Mouse (Mus musculus) cerebellum, postnatal 10 days (tissue): ENCODE results near the gene Gm20388.

ENCODE experiments used
- DNase-seq, 2 experiments: peaks; one replicate each; pipeline ENCODE4 v3.0.0; 2021; ENCODE audit warnings: mixed read lengths in 2 of 2

Gm20388 gene

DNA sequence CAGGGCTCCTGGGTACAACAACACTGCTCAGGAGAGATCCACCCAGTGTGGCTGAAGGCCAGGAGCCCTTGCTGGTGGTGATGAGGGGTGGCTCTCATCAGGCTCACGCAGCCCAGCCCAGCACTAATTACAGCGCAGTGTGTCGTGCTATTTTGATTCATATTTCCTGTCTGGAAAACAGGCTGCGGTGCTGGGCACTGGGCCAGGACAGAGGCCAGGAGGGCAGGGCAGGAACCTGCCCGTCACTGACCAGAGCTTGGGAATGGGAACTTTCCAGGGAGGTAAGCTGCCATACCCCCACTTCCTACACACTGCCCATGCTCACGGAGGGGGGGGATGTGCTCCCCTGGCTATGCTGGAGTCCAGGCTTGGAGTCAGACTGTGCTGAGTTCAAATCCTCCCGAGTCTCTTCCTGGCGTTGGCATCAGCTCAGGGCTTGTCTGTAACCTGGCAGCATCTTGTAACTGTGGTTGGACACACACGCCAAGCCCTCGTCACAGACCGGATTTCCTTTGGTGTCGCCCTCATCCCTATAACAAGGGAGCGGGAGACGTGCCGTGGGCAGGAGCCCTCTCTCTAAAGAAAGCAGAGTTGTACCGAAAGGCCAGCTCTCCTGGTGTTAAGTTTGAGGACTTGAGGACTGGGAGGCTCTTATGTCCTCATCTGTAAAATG lies 1540.9 kb downstream of the Gm20388 start:
- DNase-seq: peak; percentile 39 to 40

DNA sequence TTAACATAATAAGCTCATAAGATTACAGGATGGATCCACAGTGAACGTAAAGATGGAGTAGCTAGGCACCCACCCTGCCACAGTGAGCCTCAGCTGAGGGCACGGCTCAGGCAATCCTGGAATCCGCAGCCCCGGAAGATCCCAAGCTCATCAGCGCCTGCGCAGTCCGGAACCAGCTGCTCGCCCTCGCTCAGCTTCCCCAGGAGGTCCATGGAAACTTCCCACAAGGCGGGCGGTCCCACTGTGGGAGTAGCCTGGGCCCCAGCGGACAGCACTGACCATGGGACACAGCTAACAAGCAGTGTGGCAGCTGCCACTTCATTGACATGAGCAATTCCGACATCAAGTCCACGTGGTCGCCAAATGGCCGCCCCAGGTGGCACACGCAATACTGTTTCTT lies 1544.1 kb downstream of the Gm20388 start:
- DNase-seq: no peak

DNA sequence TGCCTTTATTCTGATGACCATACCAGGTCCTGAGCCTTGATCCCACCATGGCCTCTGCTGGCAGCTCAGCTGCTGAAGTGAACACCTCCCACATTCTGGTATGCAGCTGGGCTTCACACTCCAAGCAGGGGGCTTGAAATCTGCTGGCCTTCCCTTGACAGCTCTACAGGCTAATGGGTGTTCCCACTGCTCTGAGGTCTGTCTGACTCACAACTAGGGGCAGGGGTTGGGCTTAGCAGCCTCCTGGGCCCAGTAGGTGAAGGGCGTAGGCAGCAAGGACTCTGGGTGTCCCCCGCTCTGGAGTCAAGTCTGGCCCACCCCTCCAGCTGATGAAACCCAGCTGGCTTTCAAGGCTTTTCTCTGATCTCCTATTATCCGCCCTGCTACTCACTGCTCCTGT lies 1550.6 kb downstream of the Gm20388 start:
- DNase-seq: no peak

DNA sequence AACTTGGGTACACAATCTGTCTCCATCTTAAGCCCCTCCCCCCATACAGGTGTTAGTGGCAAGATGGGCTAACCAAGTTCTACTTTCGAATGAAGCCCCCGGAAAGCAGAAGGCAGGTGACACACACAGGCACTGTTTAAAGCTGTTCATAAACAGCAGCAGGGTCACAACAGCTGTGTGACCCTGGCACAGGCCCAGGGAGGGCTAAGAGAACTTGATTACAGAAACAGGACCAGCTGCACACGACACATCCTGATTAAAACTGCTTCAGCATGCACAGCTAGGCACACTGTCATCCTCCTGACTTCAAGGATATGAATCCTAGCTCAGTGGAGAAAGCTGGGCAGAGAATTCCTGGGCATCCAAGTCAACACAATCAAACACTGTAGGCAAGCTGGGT lies 1551.5 kb downstream of the Gm20388 start:
- no peak for DNase-seq

DNA sequence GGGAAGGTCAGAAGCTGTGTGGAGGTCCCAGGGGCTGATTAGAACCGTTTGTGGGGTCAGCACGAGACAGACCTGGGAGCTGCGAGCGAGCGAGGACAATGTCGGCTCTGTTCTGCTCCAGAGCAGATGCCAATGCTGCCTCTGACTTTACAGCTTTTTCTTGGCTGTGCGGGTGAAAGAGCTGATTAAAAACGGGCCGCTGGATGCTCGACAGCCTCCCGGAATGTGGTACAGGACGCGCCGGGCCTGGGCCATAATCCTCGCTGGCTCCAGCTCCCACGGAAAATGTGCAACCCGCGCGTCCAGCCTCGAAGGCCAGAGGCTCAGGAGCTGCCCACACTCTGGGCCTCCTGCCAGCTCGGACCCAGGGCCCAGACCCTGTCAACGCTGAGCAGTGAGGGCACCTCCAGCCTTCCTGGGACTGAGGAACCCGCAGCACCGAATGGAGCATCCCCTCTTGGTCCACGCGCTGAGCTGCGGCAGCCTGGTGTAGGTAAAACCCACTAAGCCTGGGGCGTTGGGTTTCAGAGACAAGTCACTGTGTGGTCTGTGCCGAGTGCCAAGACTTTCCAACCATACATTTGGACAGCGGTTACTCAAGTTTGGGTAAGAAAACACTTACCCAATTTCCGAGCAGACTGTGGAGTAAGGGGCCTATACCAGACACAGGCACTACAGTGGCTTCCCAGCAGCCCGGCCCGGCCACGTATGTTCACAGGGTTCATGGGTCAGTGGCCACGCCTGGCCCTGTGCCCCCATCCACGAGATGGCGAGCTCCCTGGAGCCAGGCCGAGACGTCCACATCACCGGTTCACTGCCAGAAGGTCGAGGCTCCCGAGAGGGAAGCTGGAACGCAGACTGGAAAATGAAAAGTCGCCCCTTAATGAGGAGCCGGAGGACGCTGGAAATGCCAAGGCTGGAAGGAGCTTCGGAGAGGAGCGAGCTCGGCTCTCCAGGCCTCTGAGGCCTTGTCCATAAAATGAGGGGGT lies 1557.7 kb downstream of the Gm20388 start:
- DNase-seq: peak; percentile 43 to 54

DNA sequence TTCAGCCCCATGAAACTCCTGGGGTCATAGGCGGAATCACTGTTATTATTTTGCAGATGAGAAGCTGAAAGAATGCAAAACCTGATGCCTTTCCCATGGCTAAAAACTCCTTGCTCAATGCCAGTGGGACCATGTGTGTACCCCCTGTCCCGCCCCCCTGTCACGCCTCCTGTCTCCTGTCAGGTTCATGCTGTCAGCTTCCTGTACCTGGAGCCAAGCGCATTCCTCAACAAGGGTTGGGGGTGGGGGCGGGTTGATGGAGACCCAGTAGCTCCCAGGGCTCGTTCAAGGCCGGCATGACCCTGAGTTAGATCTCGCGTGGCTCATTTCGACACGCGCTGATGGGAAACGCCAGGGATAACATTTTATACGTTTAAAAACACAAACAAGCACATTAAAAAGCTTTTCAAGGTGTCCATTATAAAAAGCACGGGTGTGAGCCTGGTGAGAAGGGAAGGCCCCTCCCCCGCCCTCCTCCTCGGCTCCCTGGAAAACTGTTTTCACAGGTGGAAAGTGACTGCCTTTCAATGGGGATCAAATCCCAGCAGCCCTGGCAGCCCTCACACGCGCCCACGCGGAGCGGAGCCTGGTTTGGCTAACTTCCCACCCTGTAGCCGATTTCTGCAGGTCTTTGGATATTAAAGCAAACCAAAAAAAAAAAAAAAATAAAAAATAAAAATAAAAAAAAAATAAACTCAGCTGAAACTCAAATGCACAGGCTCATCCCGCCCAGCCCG lies 1563.7 kb downstream of the Gm20388 start:
- DNase-seq: peak; percentile 59 to 61

DNA sequence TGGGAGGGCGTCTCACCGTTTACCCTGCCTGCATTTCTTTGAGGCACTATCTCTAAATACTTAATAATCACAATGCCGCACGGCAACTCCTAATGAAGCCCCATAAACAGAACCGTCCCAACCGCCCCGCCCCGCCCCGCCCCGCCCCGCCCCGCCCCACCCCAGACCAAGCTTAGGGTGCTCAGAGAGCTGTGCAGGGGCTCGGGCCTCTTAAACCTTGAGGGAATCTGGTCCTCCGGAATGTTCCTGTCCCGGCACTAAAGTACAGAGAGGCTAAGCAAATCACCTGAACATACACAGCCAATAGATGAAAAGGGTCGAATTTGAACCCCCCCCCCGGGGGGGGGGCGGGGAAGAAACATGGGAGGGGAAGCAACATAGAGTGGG lies 1564.2 kb downstream of the Gm20388 start:
- no peak for DNase-seq

DNA sequence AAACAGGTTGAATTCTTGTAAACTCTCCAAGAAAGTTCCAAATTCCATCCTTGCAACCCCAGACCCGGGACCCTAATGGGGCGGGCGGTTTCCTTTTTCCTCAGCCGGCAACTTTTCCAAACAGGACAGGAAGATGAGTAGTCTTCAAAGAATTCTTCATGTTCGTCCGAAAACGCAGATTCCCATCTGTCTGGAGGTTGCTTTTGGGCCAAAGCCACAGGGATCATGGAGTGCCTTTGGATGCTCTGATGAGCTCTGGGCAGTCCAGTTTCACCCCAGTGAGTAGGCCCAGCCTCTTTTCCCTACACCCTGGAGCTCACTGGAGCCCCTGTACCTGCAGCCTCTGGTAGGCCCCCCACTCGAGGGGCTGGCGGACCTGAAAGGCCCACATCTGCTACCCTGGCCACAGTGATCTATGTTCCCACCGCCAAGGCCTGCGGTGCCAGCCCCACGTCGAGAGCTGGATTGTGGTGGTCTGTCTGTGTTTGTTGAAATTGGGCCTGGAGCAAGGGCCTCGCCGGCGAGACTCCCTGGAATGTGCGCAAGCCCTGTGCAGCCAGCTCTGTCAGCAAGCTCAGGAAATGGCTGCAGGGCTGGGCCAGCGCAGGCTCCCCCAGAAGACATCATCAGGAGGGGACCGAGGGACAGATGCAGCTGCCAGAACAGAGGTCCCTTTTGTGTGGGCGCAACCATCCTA lies 1567.4 kb downstream of the Gm20388 start:
- peak; percentile 25 to 48 for DNase-seq

DNA sequence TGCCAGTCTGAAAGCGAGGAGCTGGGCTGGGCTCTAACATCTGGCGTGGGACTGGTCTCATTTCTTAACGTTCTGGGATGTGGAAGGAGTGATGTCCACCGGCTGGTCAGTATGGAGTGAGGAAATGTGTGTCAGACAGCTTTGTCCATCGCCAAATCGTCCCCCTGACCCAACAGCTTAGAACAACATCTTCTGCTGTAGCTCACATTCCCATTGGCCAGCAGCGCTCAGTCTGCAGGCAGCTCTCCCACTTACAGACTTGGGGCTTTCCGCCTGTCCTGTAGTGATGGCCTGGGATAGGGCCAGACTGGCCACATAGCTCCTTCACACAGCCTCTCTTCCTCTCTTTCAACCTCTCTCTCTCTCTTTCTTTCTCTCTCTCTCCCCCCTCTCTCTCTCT lies 1568.5 kb downstream of the Gm20388 start:
- DNase-seq: no peak

DNA sequence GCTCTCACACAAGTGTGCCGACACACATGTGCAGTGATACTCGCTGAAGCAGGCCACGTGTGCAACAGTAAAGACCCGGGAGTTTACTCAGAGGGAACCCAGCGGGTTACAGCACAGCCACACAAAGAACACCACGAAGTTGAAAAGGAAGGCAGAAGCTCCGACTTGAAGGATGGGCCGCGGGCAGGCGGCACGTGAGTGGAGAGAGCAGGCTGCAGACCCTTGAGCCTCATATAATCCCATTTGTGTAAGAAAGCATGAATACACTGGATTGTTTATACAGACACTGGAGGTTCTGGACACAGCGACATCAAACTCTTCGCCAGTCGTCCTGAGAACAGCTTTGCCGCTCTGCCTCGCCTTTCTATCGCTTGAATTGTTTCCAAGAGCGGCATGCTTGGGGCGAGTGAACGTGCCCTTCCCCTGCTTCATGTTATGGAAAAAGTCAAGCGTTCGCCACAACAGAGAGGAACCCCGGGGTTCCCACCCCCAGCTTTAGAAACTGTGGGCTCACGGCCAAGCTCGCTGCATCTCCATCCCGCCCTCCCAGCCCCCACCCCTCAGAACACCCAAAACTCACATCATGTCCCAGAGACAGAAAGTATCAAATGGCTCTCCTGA lies 1569.9 kb downstream of the Gm20388 start:
- no peak for DNase-seq

DNA sequence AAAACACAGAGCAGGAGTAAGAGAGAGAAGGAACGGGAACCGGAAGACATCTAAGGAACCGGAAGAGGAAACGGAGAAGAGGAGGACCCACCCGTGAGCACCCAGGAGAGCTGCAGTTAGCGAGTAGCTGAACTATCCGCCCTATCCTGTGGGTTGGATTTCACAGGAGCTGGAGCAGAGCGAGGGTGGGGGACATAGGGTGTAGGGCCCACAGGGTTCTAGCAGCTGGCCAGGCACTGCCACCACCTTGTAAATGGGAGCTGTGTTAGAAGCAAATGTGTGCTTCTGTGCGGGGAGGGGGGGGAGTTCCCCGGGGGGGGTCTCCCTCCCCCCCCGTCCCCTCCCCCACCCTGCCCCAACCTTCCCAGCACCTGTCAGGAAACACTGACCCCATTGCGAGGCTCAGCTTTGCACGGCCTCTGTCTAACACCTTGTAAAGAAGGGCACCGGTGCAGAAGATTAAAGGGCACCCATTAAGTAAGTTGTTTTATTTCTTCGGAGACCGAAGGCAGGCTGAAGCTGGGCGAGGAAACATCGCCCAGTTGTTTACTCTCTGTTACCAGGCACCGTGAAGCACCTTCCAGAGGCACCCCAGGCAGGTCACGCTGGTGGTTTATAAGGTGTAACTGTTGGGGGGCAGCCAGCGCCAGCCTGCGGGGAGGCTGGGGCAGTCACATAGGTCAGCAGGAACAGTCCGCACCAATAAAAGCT lies 1573.6 kb downstream of the Gm20388 start:
- no peak for DNase-seq

DNA sequence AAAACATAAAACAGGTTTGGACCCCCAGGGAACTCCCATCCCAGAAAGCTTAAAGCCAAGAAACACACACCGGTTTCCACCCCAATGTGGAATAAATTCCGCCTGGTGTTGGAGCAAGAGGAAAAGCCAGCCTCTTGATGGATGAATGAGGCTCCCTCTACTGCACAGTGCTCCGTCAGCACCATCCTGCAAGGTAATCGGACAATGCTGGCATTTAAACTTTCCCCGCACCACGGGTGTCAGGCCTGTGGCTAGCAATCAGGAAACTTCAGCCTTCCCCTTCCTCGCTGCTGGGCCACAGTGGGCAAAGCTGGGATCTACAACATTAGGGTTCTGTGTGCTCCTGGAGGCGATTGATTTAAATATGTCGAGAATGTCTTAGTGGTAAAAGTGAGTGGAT lies 1581.0 kb downstream of the Gm20388 start:
- DNase-seq: no peak

DNA sequence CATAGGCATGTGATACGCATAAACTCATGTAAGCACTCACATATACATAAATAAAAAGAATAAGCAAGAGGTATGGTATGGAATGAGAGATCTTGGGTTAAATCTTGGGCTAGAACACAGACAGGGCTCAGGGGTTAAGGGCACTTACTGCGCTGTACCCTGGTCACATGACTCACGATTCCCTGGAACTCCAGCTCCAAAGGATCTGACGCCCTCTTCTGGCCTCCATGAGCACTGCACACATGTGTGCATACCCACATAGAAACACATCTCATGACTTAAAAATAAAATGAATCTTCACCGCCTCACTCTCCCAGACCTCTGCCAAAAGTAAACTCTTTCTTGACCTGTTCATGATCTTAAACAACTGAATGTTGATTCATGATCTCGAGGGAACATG lies 1587.0 kb downstream of the Gm20388 start:
- no peak for DNase-seq

DNA sequence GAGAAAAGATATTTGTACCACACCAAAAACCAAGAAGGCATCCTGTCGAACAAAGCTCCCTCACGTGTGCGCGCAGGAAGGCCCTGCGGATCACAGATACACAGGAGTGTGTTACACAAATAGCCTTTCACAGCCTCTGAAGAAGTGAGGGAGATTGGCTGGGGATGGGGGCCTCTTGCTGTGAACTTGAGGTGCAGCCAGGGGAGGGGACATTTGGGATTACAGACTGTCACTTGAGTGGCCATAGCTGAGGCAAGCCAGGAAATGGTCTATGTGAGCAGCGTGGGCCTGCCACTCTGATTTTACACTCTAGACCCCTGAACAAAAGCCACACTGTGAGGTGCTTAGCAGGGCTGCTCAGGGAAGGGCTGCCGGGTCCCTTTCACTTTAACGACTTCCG lies 1601.1 kb downstream of the Gm20388 start:
- peak; percentile 44 to 56 for DNase-seq

DNA sequence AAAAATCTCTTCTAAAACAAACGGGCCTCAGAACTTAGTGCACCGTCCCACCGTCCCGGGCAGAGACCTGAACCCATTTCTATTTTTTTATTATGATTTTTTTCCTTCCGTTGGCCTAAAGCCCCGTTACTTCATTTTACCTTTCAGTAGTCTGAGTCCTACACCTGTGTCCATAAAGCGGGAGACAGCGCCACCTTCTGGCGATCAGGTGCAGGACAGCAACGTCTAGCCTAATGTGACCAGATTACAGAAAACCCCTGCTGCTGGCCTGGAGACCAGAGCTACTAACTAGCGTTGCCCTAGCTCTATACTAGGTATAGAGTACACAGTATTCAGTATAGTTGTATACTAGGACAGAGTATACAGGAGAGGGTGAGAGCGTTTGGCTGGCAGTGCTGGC lies 1602.8 kb downstream of the Gm20388 start:
- peak; percentile 94 to 97 for DNase-seq

DNA sequence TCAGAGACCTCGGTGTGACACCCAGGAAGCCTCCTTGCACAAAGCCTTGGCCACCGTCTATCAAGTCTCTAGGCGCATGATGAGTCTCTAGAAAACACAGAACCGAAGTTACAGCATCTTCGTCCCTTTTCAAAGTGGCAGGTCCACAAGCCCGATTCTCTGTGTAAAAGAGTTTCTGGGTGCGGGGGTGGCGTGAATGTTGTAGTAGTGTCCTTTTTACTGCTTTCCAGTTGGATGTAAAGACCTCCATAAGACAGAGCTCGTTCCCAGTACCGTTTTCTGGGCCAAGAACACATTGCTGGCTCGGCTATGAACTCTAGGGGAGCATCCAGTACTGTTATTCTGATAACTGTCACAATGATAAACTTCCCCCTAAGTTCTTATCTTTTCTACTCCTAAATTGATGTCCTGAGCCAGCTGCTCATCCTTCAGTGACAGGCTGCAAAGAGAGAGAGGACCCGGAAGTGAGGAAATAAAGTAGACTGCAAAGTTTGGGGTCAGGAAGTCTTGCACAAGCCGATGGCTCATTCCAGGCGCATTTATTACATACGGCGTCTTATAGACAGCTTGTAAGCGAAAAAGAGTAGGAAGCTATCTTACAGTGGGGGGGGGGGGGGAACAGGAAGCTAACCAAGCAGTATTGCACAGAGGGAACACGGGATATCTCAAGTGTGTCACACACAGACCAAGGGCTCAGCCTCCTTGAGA lies 1614.6 kb downstream of the Gm20388 start:
- DNase-seq: no peak

DNA sequence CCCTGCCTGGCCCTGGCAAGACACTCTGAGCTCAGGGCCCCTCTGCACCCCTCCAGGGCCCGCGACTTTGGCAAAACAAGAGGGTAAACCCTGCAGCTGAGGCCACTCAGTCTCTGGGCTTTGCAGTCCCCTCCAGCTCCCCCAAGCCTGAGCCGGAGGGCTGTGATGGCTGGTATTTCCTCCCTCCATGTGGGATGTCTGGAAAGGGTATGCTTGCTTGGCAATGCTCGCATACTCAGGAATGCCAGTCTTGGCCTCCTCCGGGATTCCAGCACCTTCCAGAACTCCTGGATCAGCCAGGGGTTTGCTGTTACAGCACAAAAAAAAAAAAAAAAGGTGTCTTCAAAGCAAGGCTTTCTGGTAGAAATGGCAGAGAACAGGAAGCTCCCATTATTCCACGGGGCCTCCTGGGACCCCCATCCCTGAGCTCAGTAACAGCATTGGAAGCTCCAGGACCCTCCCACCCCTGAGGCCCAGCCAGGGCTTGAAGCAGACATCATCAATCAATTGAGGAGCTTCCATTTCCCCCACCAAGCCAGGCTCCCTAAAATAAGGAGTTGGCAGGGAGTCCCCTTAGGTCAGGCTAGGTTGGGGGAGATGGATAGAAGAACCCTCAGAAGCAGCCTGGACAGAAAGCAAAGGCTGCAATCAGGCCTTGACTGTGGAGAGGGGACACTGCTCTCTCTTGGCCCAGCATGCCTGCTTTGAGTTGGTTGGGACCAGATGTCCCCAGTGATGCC lies 1616.3 kb downstream of the Gm20388 start:
- no peak for DNase-seq

DNA sequence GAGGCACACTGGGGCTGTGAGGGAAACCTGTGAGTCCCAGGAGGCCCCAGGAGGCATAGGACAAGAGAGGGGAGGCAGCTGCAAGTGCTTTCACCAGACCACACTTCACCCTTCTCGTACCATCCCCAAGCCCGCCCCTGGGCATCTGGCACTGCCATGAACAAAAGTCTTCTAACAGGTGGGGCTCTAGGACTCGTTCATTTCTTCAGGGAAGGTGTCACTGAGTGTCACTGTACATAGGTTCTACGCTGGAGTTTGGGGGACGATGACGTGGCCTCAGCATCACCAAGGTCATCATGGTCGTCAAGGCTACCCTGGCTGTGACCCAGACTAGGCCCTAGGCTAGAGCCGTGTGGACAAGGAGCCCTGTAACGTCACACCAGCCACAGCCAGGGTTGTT lies 1617.1 kb downstream of the Gm20388 start:
- DNase-seq: no peak

DNA sequence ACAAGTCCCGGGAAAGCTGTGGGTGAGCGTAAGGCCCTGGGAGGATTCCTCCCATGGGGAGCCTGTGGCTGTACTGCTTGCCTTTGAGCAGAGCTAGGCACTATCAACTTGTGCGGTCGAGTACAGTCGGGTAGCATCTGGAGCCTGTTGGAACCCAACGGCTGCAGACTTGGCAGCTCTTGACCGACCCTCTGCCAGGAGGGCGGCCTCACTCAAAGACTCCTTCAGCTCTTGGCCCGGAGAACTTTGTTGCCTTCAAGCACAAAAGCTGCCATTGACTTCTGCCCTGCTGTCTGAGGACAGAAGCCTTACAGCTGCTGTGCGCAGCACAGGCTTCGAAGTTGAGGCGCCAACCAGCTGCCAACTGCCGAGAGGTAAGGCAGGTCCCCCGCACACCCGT lies 1618.1 kb downstream of the Gm20388 start:
- DNase-seq: peak in 1 of 2 experiments; percentile 64

DNA sequence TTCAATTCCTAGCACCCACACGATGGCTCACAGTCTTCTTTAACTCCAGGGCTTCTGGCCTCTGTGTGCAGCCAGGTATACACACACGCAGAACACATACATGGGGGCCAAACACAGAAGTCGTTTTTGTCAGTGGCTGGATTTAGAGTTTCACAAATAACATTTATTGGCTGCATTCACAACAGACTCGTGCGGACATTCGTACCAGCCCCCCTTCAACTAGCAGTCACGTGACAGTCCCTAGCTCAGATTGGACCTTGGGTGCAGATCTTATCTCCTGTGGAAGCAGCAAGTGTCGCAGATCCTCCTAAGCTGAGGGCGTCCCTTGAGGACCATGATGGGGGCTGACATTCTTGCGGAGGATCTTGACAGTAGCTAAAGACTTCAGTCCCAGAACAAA lies 1620.0 kb downstream of the Gm20388 start:
- DNase-seq: no peak
